Mouse (Mus musculus): ENCODE data around the gene Slc10a1. TPM values are rescaled to one million over a fixed set of nuclear protein-coding genes. Genes with fewer than 3 reads are reported as not detected.

Gene Slc10a1
- total RNA-seq, 2 experiments from 2014 or later = not detected

DNA sequence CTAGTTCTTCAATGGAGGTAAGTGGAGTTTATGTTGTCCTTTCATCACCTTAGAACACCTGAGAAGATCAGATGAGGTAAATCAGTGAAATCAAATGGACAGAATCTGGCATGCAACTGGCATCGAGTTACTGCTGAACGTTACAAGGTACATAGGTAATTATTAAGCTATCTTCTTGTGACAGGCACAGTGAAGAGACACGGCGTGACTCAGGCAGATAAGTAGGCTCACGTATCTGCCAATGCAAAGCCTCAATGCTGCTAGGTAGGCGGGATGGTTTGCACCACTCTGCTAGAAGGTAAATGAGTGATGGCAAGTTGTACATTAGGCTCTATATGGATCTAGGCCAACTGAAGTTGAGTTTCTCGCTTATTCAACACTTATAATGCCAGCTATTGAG, 38.4 kb downstream of the Slc10a1 start:
- peak; percentile 86 for ATAC-seq (replicated peaks; ENCODE audit: poor library complexity)

GRCm38 (mm10) chr12:80928881-80929280, 39.6 kb downstream of the Slc10a1 start:
- no peak for ATAC-seq (replicated peaks; ENCODE audit: poor library complexity)

DNA sequence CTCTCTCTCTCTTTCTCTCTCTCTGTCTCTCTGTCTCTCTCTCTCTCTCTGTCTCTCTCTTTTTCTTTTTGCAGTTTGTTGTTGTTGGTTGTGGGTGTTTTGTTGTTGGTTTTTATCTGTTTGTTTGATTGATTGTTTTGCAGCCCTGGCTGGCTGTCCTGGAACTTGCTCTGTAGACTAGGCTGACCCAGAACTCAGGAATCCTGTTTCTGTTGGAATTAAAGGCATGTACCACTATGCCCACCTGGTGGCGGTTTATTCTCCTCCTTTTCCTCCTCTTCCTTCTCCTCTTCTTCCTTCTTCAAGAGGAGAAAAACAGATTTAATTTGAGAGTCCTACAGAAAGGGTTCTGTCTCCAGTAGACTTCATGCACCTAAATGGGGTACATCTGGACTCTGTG, 41.0 kb downstream of the Slc10a1 start:
- ATAC-seq (replicated peaks; ENCODE audit: poor library complexity) = no peak

DNA sequence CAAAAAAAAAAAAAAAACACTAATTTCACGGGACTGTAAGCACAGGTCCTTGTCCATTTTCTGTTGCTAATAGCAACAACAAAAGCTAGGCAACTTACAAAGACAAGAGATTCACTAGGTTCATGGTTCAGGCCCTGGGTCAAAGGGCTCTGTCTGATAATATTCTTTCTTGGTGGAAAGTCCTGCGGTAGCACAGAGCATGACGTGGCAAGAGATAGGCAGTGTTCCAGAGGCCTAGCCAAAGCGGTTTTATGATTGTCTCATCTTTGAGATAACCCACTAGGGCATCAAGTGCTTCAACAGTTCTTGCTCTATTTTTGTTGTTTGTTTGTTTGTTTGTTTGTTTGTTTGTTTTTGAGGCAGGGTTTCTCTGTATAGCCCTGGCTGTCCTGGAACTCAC, 42.0 kb downstream of the Slc10a1 start:
- peak; percentile 89 for ATAC-seq (replicated peaks; ENCODE audit: poor library complexity)

DNA sequence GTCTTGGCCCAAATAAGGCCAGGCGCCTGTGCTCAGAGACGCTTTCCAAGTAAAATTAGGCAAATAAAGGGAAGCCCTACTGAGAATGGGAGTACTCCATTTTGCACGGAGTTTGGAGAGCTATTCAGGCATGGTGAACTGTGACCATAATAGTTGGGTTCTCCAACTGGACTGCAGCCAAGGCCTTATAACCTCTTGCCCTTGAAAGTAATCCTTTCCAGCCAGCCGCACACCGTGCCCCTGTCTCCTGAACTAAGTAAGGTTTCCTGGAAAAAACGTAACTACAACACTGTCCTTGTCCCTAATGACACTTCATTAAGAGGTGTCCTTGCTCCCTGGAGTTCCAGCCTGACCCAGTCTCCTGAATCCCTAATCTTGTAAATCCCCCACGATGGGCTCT, 42.6 kb downstream of the Slc10a1 start:
- no peak for ATAC-seq (replicated peaks; ENCODE audit: poor library complexity)

GRCm38 (mm10) chr12:80924205-80924604, 44.3 kb downstream of the Slc10a1 start:
- ATAC-seq (replicated peaks; ENCODE audit: poor library complexity) = no peak

DNA sequence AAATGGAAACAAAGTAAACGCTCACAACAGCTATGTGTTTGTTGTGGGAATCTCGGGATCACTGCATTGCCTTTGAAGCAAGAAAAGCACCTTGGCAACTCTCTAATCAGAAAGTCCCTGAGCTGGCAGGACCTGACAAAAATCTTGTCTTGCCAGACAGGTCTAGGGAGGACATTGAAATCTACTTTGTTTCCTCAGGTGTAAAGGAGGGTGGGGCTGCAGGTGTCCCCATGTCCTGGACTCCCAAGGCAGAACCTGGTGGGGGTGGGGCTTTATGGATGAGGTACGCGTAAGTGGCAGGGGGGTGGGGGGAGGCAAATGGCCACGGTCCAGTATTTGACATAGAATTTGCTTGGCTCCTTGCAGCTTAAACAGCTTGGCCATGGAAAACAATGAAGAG, 44.9 kb downstream of the Slc10a1 start:
- ATAC-seq (replicated peaks; ENCODE audit: poor library complexity) = no peak

GRCm38 (mm10) chr12:80922869-80923268, 45.6 kb downstream of the Slc10a1 start:
- no peak for ATAC-seq (replicated peaks; ENCODE audit: poor library complexity)

GRCm38 (mm10) chr12:80921301-80921700, 47.2 kb downstream of the Slc10a1 start:
- ATAC-seq (replicated peaks; ENCODE audit: poor library complexity) = no peak

- peak; percentile 89 for ATAC-seq (replicated peaks; ENCODE audit: poor library complexity)
These were observed 50.7 kb downstream of the Slc10a1 start for GRCm38 (mm10) chr12:80917764-80918163.

DNA sequence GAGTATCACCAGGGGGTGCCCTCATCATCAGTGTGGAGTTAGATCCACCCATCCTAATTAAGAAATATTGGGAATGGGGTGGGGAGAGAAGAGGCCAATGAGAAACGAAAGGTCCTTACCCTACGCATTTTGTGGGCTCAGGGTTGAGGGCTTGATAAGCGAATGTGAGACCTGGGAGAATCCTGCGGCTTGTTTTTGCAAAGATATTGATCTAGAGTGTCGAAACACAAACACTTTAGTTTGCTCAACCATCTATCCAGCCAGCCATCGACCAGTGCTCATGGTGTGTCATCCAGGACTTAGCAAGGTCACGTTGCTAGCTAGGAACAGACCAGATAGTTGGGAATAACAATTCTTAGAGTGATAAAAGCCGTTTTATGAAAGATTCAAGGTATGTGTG, 58.9 kb downstream of the Slc10a1 start:
- ATAC-seq (replicated peaks; ENCODE audit: poor library complexity) = no peak

Other genes with a start within 250 kb of the Slc10a1 start
- not detected in 2 replicates for gene Ccdc177, start 208.0 kb downstream of the Slc10a1 start, total RNA-seq (2015)
- gene Ccdc177, start 208.0 kb downstream of the Slc10a1 start, total RNA-seq (2017) = 0.12 TPM in 1 of 2 replicates, not detected in the other
- 12.8 and 14.5 TPM in 2 replicates for gene Susd6, start 178.2 kb downstream of the Slc10a1 start, total RNA-seq (2015)
- 15.9 and 19.4 TPM in 2 replicates for gene Susd6, start 178.2 kb downstream of the Slc10a1 start, total RNA-seq (2017)
- 254 and 283 TPM in 2 replicates for gene Srsf5, start 23.2 kb downstream of the Slc10a1 start, total RNA-seq (2015)
- gene Srsf5, start 23.2 kb downstream of the Slc10a1 start, total RNA-seq (2017) = 684 and 913 TPM in 2 replicates
- gene Smoc1, start 58.1 kb upstream of the Slc10a1 start, total RNA-seq (2015) = 0.54 and 0.83 TPM in 2 replicates
- 1.6 and 1.7 TPM in 2 replicates for gene Smoc1, start 58.1 kb upstream of the Slc10a1 start, total RNA-seq (2017)